Mouse (Mus musculus): ENCODE data around the gene P2rx4.

- TF ChIP-seq TAL1 (IDR thresholded peaks at IDR 0.05; ENCODE audit: low read length) = no peak
- no peak for TF ChIP-seq GATA1 (IDR thresholded peaks at IDR 0.05; ENCODE audit: low read length)
Observed at GRCm38 (mm10) chr5:122756680-122757079, 49.3 kb downstream of the P2rx4 start.
